Mouse (Mus musculus): ENCODE results near the gene Cracr2a.

The Cracr2a gene

GRCm38 (mm10) chr6:127565951-127566732 is 5.0 kb downstream of the Cracr2a start:
- no peak for DNase-seq (ENCODE audit: low spot score)

- DNase-seq (ENCODE audit: low spot score) = no peak
Observed at GRCm38 (mm10) chr6:127571849-127572550, 10.9 kb downstream of the Cracr2a start.

- no peak for DNase-seq (ENCODE audit: low spot score)
Observed at GRCm38 (mm10) chr6:127573779-127574463, 12.8 kb downstream of the Cracr2a start.

- DNase-seq (ENCODE audit: low spot score) = no peak
Observed at GRCm38 (mm10) chr6:127575194-127575593, 14.1 kb downstream of the Cracr2a start.

GRCm38 (mm10) chr6:127577688-127578087 is 16.6 kb downstream of the Cracr2a start:
- DNase-seq (ENCODE audit: low spot score) = no peak

GRCm38 (mm10) chr6:127578316-127578715 is 17.2 kb downstream of the Cracr2a start:
- DNase-seq (ENCODE audit: low spot score) = no peak

- no peak for DNase-seq (ENCODE audit: low spot score)
Observed at GRCm38 (mm10) chr6:127578810-127579209, 17.7 kb downstream of the Cracr2a start.

- DNase-seq (ENCODE audit: low spot score) = no peak
Observed at GRCm38 (mm10) chr6:127581915-127582314, 20.8 kb downstream of the Cracr2a start.

- peak; percentile 49 for DNase-seq (ENCODE audit: low spot score)
Observed at GRCm38 (mm10) chr6:127582391-127583176, 21.4 kb downstream of the Cracr2a start.

- no peak for DNase-seq (ENCODE audit: low spot score)
Observed at GRCm38 (mm10) chr6:127591467-127591866, 30.3 kb downstream of the Cracr2a start.

GRCm38 (mm10) chr6:127593487-127593886 is 32.3 kb downstream of the Cracr2a start:
- no peak for DNase-seq (ENCODE audit: low spot score)

GRCm38 (mm10) chr6:127599280-127599679 is 38.1 kb downstream of the Cracr2a start:
- no peak for DNase-seq (ENCODE audit: low spot score)

GRCm38 (mm10) chr6:127605067-127606025 is 44.2 kb downstream of the Cracr2a start:
- DNase-seq (ENCODE audit: low spot score) = no peak

- DNase-seq (ENCODE audit: low spot score) = no peak
Observed at GRCm38 (mm10) chr6:127609673-127610072, 48.5 kb downstream of the Cracr2a start.

GRCm38 (mm10) chr6:127611216-127611615 is 50.1 kb downstream of the Cracr2a start:
- DNase-seq (ENCODE audit: low spot score) = no peak

GRCm38 (mm10) chr6:127614083-127614984 is 53.2 kb downstream of the Cracr2a start:
- DNase-seq (ENCODE audit: low spot score) = no peak

- DNase-seq (ENCODE audit: low spot score) = no peak
Observed at GRCm38 (mm10) chr6:127616623-127617022, 55.5 kb downstream of the Cracr2a start.

GRCm38 (mm10) chr6:127617258-127618025 is 56.3 kb downstream of the Cracr2a start:
- peak; percentile 7 for DNase-seq (ENCODE audit: low spot score)

- no peak for DNase-seq (ENCODE audit: low spot score)
Observed at GRCm38 (mm10) chr6:127618686-127619085, 57.5 kb downstream of the Cracr2a start.
